Mouse (Mus musculus) brain, embryonic 14.5 days (tissue): ENCODE measurements at regions not wholly inside any gene's neighbourhood (a gene's known extent, or its start where the extent isn't known, plus 50 kb on each side); places are given as distances from the start of the nearest gene placed in this dataset.

Source experiments
- CTCF ChIP-seq: fragments of 200-500 bp; IDR thresholded peaks from 2 replicates; pipeline ENCODE4 v1.5.1; 2012; ENCODE audit warnings: inconsistent platforms, mild to moderate bottlenecking, moderate library complexity, borderline replicate concordance; ENCODE audit not compliant: insufficient read depth, insufficient read length; ENCODE audit errors: extremely low read depth
- POLR2A ChIP-seq: fragments of 200-500 bp; IDR thresholded peaks from 2 replicates; pipeline ENCODE4 v1.6.1; 2012; ENCODE audit warnings: mild to moderate bottlenecking, inconsistent platforms, borderline replicate concordance; ENCODE audit not compliant: poor library complexity, insufficient read depth, insufficient read length, severe bottlenecking; ENCODE audit errors: extremely low read depth

- no peak for TF ChIP-seq CTCF
- no peak for TF ChIP-seq POLR2A
These were observed 447.2 kb upstream of the Slc39a10 start for GRCm38 (mm10) chr1:47339718-47340439.
